Mouse (Mus musculus): ENCODE results near the gene Anapc7.

DNA sequence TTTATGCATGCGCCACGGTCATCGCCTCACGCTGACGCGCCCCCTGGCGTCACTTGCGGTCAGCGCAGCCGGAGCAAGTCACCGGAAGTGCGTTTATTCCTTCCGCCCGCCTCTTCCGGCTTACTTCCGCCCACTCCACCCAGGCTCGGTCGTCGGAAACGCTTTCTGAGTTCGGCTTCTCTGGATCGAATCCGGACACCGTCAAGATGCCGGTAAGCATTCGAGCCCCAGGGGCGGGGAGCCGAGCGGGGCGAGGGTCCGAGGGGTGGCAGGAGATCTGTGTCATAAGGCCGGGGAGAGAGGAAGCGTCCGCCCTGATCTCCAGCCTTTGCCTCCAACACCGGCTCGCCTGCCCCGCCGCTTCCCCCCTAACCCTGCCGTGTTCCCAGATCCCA lies 29.7 kb upstream of the Anapc7 start, which contains the start of gene Arpc3:
- TF ChIP-seq CTCF (IDR thresholded peaks at IDR 0.05; ENCODE audit: low read depth, low read length), result peak; percentile 93
- TF ChIP-seq POLR2A (IDR thresholded peaks at IDR 0.05; ENCODE audit: insufficient read depth, low read length), result no peak
- no peak for TF ChIP-seq EP300 (IDR thresholded peaks at IDR 0.05; ENCODE audit: insufficient read depth, low read depth, low read length)
